Mouse (Mus musculus) liver, embryonic 14.5 days (tissue): Measurements from ENCODE around the gene Nrxn3. TPM values are rescaled to one million over a fixed set of nuclear protein-coding genes. Genes with fewer than 3 reads are reported as not detected.

Experiments used
- ATAC-seq: fragments of 200-750 bp; cut with Nextera tagmentation; 2 replicates; pipeline ENCODE4 v1.8.0; 2017; ENCODE audit warnings: moderate number of reproducible peaks, mild to moderate bottlenecking, moderate library complexity; ENCODE audit not compliant: insufficient read depth
- DNase-seq, 3 experiments: peaks; one replicate each; pipeline ENCODE4 v3.0.0-alpha.2; 2012 to 2013; ENCODE audit warnings: low read depth in 3 of 3, low spot score in 3 of 3
- H3K27ac ChIP-seq: fragments of 300-500 bp; sonication (generic); 2 replicates; pipeline ENCODE4 v1.5.1; 2014; ENCODE audit warnings: moderate library complexity, mild to moderate bottlenecking, control low read depth, inconsistent platforms
- H3K27me3 ChIP-seq: fragments of 300-500 bp; sonication (generic); 2 replicates; pipeline ENCODE4 v1.6.1; 2014; ENCODE audit warnings: mild to moderate bottlenecking, low read length, moderate library complexity; ENCODE audit not compliant: control insufficient read depth, insufficient read depth
- H3K36me3 ChIP-seq: fragments of 300-500 bp; sonication (generic); replicated peaks from 2 replicates; pipeline ENCODE4 v1.6.1; 2014; ENCODE audit warnings: low read depth; ENCODE audit not compliant: control insufficient read depth, insufficient read depth
- H3K4me1 ChIP-seq, 2 experiments: fragments of 200-500 bp in 1 of 2; fragments of 300-500 bp in 1 of 2; sonication (generic) in 1 of 2; replicated peaks; 2 replicates each; pipeline ENCODE4 v1.6.1; 2012 to 2014; ENCODE audit warnings: antibody characterized with exemption in 1 of 2, inconsistent platforms in 1 of 2, low read length in 1 of 2; ENCODE audit not compliant: control insufficient read depth in 2 of 2, insufficient read depth in 2 of 2
- H3K4me2 ChIP-seq: fragments of 300-500 bp; sonication (generic); 2 replicates; pipeline ENCODE4 v1.6.1; 2014; ENCODE audit warnings: low read depth, mild to moderate bottlenecking, control low read depth, moderate library complexity
- H3K4me3 ChIP-seq, 2 experiments: fragments of 200-500 bp in 1 of 2; fragments of 300-500 bp in 1 of 2; sonication (generic) in 1 of 2; 2 replicates each; pipeline ENCODE4 v1.5.1; 2012 to 2014; ENCODE audit warnings: low read depth in 2 of 2, low read length in 2 of 2, mild to moderate bottlenecking in 2 of 2, control low read depth in 1 of 2, inconsistent platforms in 1 of 2, moderate library complexity in 1 of 2; ENCODE audit not compliant: insufficient read depth in 1 of 2
- H3K9ac ChIP-seq: fragments of 300-500 bp; sonication (generic); replicated peaks from 2 replicates; pipeline ENCODE4 v1.6.1; 2014; ENCODE audit warnings: mild to moderate bottlenecking, control low read depth, moderate library complexity
- H3K9me3 ChIP-seq: fragments of 300-500 bp; sonication (generic); 2 replicates; pipeline ENCODE4 v1.6.1; 2016; ENCODE audit warnings: low read length, mixed read lengths; ENCODE audit not compliant: control insufficient read depth
- CTCF ChIP-seq: IDR thresholded peaks from 2 replicates; pipeline ENCODE4 v1.5.1; 2016; ENCODE audit warnings: antibody characterized with exemption, low read depth, control low read depth
- EP300 ChIP-seq: IDR thresholded peaks from 2 replicates; pipeline ENCODE4 v1.6.1; 2016; ENCODE audit warnings: antibody characterized with exemption, low read depth
- WGBS: fragments of 180-500 bp; shearing (Covaris S2); extraction: QIAGEN DNeasy Blood & Tissue Kit; methylation state at CpG from one replicate; pipeline ENCODE4 v1.1.7; 2014; ENCODE audit not compliant: insufficient replicate concordance; 5-methylcytosine and 5-hydroxymethylcytosine counted together
- polyA plus RNA-seq, 2 experiments: library from polyadenylated mRNA; depleted of rRNA in 1 of 2; stranded (reverse) in 1 of 2; unstranded in 1 of 2; fragments of >200 nt; fragmentation: Nextera tagmentation in 1 of 2; extraction: Ambion mirVana in 1 of 2; gene quantifications; 2 replicates each; pipeline versions ENCODE4 v1.2.1 to v1.2.3; 2012 to 2014

The Nrxn3 gene
- polyA plus RNA-seq, 2 experiments, result 0.12 to 0.38 TPM

DNA sequence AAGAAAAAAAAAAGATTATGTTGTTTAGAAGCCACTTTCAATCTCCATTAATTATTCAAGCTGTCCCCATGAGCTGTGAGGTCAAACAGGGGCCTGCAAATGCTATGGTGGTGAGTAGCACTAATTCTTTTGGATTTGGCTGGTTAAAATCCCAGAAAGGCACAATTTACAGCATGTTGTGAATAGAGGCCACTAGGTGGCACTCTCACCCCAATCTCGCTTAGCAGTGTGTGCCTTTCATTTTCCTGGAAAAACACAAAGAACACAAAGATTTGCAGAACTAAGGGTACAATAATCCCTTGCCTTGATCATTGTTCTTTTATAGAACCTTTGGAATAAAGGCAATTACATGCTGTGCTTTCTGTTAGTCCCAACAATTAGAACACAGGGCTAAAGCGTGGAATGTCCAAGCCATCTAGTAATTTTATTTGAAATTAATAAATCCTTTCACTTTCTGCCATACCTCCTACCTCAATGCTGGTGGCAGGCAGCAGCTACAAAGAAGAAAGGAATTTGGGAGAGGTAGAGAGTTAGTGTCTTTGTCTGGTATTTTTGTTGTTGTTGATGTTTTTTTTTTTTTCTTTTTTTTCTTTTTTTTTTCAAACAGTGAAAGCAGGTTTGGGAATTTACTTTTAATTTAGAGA, 782.6 kb downstream of the Nrxn3 start:
- Histone ChIP-seq H3K36me3 (no peaks in the 10 kb centered on the region), H3K4me1 (no peaks in the 10 kb centered on the region), H3K9ac (no peak overlapping the region), H3K27ac (no peak overlapping the region), H3K4me3 (no peak overlapping the region), H3K9me3 (no peaks in the 10 kb centered on the region), H3K4me2 (no peak overlapping the region), H3K27me3 (no peaks in the 10 kb centered on the region)
- no peak for DNase-seq
- 41% methylated on average over 2 of the region's 2 CpGs for WGBS
- TF ChIP-seq EP300 (no peak), CTCF (peak; percentile 57)
- no peak for ATAC-seq

DNA sequence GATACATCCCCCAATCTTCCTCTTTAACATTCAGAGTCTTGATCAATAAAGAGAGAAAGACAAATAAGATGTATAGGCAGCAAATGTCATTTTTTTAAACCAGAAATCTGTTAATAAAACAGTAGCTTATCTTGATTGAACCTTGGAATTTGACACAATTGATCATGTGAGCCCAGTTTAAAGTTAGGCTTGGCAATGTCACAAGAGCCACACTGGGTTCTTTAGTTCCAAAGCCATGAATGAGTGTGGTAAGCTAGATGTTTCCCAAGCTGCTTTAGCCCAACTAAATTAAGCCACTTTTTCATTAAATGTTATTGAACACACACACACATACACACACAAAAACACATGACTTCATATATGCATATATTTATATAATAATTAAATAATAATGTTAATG, 786.3 kb downstream of the Nrxn3 start:
- no peak overlapping the region for H3K4me3 ChIP-seq
- no peaks in the 10 kb centered on the region for H3K4me1 ChIP-seq
- DNase-seq (no peak), ATAC-seq (no peak)
- H3K4me2 ChIP-seq, result no peak overlapping the region
- TF ChIP-seq EP300, result no peak
- TF ChIP-seq CTCF, result no peak
- H3K27ac ChIP-seq, result no peak overlapping the region
- H3K36me3 ChIP-seq, result no peaks in the 10 kb centered on the region
- H3K9me3 ChIP-seq, result no peaks in the 10 kb centered on the region
- H3K9ac ChIP-seq, result no peak overlapping the region
- H3K27me3 ChIP-seq, result no peaks in the 10 kb centered on the region

DNA sequence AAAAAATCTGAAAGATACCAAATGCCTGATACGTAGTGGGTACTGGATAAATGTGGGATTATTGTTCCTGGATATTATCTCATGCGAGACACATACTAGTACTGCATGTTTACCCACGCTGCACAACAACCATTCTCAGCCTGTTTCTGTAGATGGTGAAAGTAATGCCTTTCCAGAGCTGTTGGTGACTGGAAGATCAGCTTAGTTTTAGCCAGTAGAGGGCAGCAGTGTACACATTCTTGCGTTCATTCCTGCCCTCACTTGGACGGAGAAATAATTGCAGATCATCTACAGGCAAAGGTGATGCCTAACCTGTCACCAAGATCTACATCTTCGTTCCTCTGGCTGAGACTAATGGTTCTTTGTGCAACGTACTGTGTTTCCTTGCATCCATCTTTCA, 791.1 kb downstream of the Nrxn3 start:
- no peak for TF ChIP-seq EP300
- TF ChIP-seq CTCF, result peak; percentile 68

DNA sequence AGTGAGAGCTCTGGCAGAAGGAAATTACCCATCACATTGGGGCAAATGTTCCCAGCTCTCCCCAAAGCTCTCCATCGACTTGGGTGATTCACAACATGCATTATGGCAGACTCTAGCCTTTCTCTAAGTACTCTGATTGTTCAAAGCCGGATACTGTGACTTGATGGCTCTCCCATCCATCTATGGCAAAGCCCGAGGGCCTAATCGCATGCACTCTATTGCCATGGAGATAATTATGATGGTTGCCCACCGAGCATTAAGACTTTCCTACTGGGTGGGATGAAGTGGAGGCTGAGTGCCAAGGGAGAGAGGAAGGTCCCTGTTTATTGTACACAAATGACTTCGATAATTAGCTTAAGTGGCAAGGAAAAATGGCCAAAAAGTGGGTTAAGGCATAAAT, 793.4 kb downstream of the Nrxn3 start:
- ATAC-seq (no peak), DNase-seq (no peak)
- Histone ChIP-seq H3K9ac (no peak overlapping the region), H3K4me1 (no peaks in the 10 kb centered on the region), H3K9me3 (no peaks in the 10 kb centered on the region), H3K4me3 (no peak overlapping the region), H3K36me3 (no peaks in the 10 kb centered on the region), H3K4me2 (no peak overlapping the region), H3K27me3 (no peaks in the 10 kb centered on the region), H3K27ac (no peak overlapping the region)
- 52% methylated on average over 6 of the region's 6 CpGs for WGBS
- TF ChIP-seq CTCF (no peak), EP300 (no peak)

More for the DNA sequence above, 791.1 kb downstream of the Nrxn3 start:
- H3K4me3 ChIP-seq, result no peak overlapping the region
- no peaks in the 10 kb centered on the region for H3K9me3 ChIP-seq
- H3K4me2 ChIP-seq, result no peak overlapping the region
- peak in 1 of 3 experiments; percentile 5 for DNase-seq
- ATAC-seq, result no peak
- no peaks in the 10 kb centered on the region for H3K27me3 ChIP-seq
- no peaks in the 10 kb centered on the region for H3K4me1 ChIP-seq
- 32% methylated on average over 7 of the region's 7 CpGs for whole genome bisulfite sequencing
- H3K36me3 ChIP-seq, result no peaks in the 10 kb centered on the region
- no peak overlapping the region for H3K27ac ChIP-seq
- H3K9ac ChIP-seq, result no peak overlapping the region

- 23% methylated on average over 4 of the region's 4 CpGs for WGBS
Observed at GRCm38 (mm10) chr12:89530679-89531350, 808.1 kb downstream of the Nrxn3 start.

More at GRCm38 (mm10) chr12:89530679-89531350, 808.1 kb downstream of the Nrxn3 start:
- no peaks in the 10 kb centered on the region for H3K9me3 ChIP-seq
- ATAC-seq (no peak), DNase-seq (no peak)
- H3K9ac ChIP-seq, result no peak overlapping the region
- H3K4me2 ChIP-seq, result no peak overlapping the region
- no peaks in the 10 kb centered on the region for H3K27me3 ChIP-seq
- no peaks in the 10 kb centered on the region for H3K36me3 ChIP-seq
- H3K27ac ChIP-seq, result no peak overlapping the region
- H3K4me1 ChIP-seq, result no peaks in the 10 kb centered on the region
- H3K4me3 ChIP-seq, result no peak overlapping the region
- TF ChIP-seq EP300 (no peak), CTCF (0 out of 2 replicates have a peak, but pooled peaks have one; percentile 8)
